In genomic region chr17:5795878-5796277, GRCm38 (mm10) we compare ENCODE assay signal across 8 mouse cellular contexts. TPM values are rescaled to one million over a fixed set of nuclear protein-coding genes. Genes with fewer than 3 reads are reported as not detected.
DNase-seq lines count a peak whose midpoint lies in the region; ATAC-seq and TF ChIP-seq lines count a peak whose summit lies in the region.

No protein-coding gene starts in this region.

- H3K27ac ChIP-seq in heart, embryonic 11.5 days (ENCODE audit: low read depth, low read length), result no peak overlapping the region
- no peak overlapping the region for H3K27ac ChIP-seq in gastrocnemius, adult 2 months
- H3K27ac ChIP-seq in intestine, embryonic 15.5 days, result no peak overlapping the region
- H3K27ac ChIP-seq in midbrain, embryonic 11.5 days (ENCODE audit: low read depth, low read length), result no peak overlapping the region

- H3K27me3 ChIP-seq in heart, embryonic 11.5 days (ENCODE audit: control insufficient read depth, insufficient read depth, low read length), result no peaks in the 10 kb centered on the region
- no peaks in the 10 kb centered on the region for H3K27me3 ChIP-seq in intestine, embryonic 15.5 days (replicated peaks)
- H3K27me3 ChIP-seq in midbrain, embryonic 11.5 days (ENCODE audit: control insufficient read depth, insufficient read depth, low read length), result no peaks in the 10 kb centered on the region

- 5% methylated on average over 5 of the region's 5 CpGs for WGBS in heart, embryonic 11.5 days (ENCODE audit: insufficient replicate concordance)
- WGBS in intestine, embryonic 15.5 days, result 2% methylated on average over 5 of the region's 5 CpGs
- 4% methylated on average over 5 of the region's 5 CpGs for WGBS in midbrain, embryonic 11.5 days

- H3K36me3 ChIP-seq in heart, embryonic 11.5 days (ENCODE audit: control insufficient read depth, insufficient read depth, low read length), result no peaks in the 10 kb centered on the region
- H3K36me3 ChIP-seq in intestine, embryonic 15.5 days, result no peaks in the 10 kb centered on the region
- H3K36me3 ChIP-seq in midbrain, embryonic 11.5 days (ENCODE audit: control insufficient read depth, insufficient read depth, low read length), result no peaks in the 10 kb centered on the region

- intact Hi-C loops in gastrocnemius, adult 2 months (cut with DNase I), result loop anchor here (1.0 to 2.0 kb wide), 2 partner anchors 45 to 94 kb away; partner anchors contain the start of gene Snx9
- intact Hi-C loops in left cerebral cortex, postnatal 10 days (cut with DNase I), result loop anchor here (2.0 to 10.0 kb wide), 4 partner anchors 46 to 219 kb away; partner anchors contain the start of gene Snx9

- H3K9ac ChIP-seq in heart, embryonic 11.5 days (ENCODE audit: low read depth, low read length), result no peak overlapping the region
- H3K9ac ChIP-seq in intestine, embryonic 15.5 days, result no peak overlapping the region
- H3K9ac ChIP-seq in midbrain, embryonic 11.5 days (ENCODE audit: low read length), result no peak overlapping the region

- DNase-seq in heart, adult 11 months, result peak; percentile 96
- peak; percentile 67 to 75 for DNase-seq in cerebellum, postnatal 36 days
- DNase-seq in gastrocnemius, adult 2 months, result peak; percentile 71
- DNase-seq in left cerebral cortex, postnatal 10 days (ENCODE audit: extremely low spot score in 1 of 2, low spot score in 2 of 2), result peak; percentile 77 to 83
- DNase-seq in midbrain, embryonic 11.5 days (ENCODE audit: low spot score, missing footprints), result peak; percentile 92
- DNase-seq in spleen, adult 12 weeks (ENCODE audit: low spot score), result peak; percentile 41

- peaks cover 11% of the 10 kb centered on the region for H3K4me1 ChIP-seq in heart, embryonic 11.5 days (ENCODE audit: control insufficient read depth, insufficient read depth, low read length)
- H3K4me1 ChIP-seq in intestine, embryonic 15.5 days (replicated peaks), result peaks cover 6% of the 10 kb centered on the region; the same call in 1 of the 2 replicates
- H3K4me1 ChIP-seq in midbrain, embryonic 11.5 days (ENCODE audit: control insufficient read depth, insufficient read depth, low read length), result no peaks in the 10 kb centered on the region

- H3K9me3 ChIP-seq in heart, embryonic 11.5 days (replicated peaks; ENCODE audit: control insufficient read depth, low read length), result no peaks in the 10 kb centered on the region
- H3K9me3 ChIP-seq in intestine, embryonic 15.5 days, result no peaks in the 10 kb centered on the region
- no peaks in the 10 kb centered on the region for H3K9me3 ChIP-seq in midbrain, embryonic 11.5 days (ENCODE audit: control insufficient read depth, low read length)

- no peak overlapping the region for H3K4me2 ChIP-seq in heart, embryonic 11.5 days
- no peak overlapping the region for H3K4me2 ChIP-seq in intestine, embryonic 15.5 days (replicated peaks)
- H3K4me2 ChIP-seq in midbrain, embryonic 11.5 days, result no peak overlapping the region

- no peak overlapping the region for H3K4me3 ChIP-seq in heart, embryonic 11.5 days (ENCODE audit: low read depth, low read length)
- H3K4me3 ChIP-seq in gastrocnemius, adult 2 months, result no peak overlapping the region
- no peak overlapping the region for H3K4me3 ChIP-seq in intestine, embryonic 15.5 days (replicated peaks)
- H3K4me3 ChIP-seq in midbrain, embryonic 11.5 days (ENCODE audit: low read depth, low read length), result no peak overlapping the region

- TF ChIP-seq CTCF in gastrocnemius, adult 2 months (IDR thresholded peaks at IDR 0.05), result peak; percentile 96

- no peak for ATAC-seq in heart, embryonic 11.5 days (replicated peaks; ENCODE audit: insufficient number of reproducible peaks, low FRiP score, low TSS enrichment)
- peak; percentile 70 for ATAC-seq in intestine, embryonic 15.5 days
- ATAC-seq in midbrain, embryonic 11.5 days (ENCODE audit: low FRiP score), result no peak

RNA-seq across cellular contexts. Expression of gene Snx9, which starts 45.3 kb away (rescaled TPM):
- 26.5 and 26.9 TPM in 2 replicates for polyA plus RNA-seq in heart, embryonic 11.5 days (2014; fragmentation: Nextera tagmentation; extraction: Ambion mirVana)
- total RNA-seq in gastrocnemius, adult 2 months (2021), result 10 to 100 TPM; 22.9 to 29.6 TPM
- 49.8 and 55.9 TPM in 2 replicates for polyA plus RNA-seq in intestine, embryonic 15.5 days (2015; fragmentation: Nextera tagmentation; extraction: Ambion mirVana)
- total RNA-seq in left cerebral cortex, postnatal 10 days (2021), result 10 to 100 TPM in 1 of 2 experiments, 1 to 10 TPM in 1; 10.0 to 10.9 TPM
- 16.7 and 21.7 TPM in 2 replicates for polyA plus RNA-seq in midbrain, embryonic 11.5 days (2014; fragmentation: Nextera tagmentation; extraction: Ambion mirVana)

Comparison
In these comparisons a context has a peak if more than half of its experiments do, and no peak if none do; other contexts are left out.
1. DNase-seq: peak in every context shown above with its lines; median percentile 96 in heart, adult 11 months; 92 in midbrain, embryonic 11.5 days; 80 in left cerebral cortex, postnatal 10 days; 71 in cerebellum, postnatal 36 days; 71 in gastrocnemius, adult 2 months; 41 in spleen, adult 12 weeks.